Mouse (Mus musculus) CH12.LX (cell line): Measurements from ENCODE around the gene Gstp1.

Experiments used
- BHLHE40 ChIP-seq: IDR thresholded peaks from 2 replicates; pipeline ENCODE4 v1.6.1; 2011; ENCODE audit warnings: mild to moderate bottlenecking, low read depth, low read length, improper control_type of control experiment
- CHD1 ChIP-seq: IDR thresholded peaks from 2 replicates; pipeline ENCODE4 v1.6.1; 2012; ENCODE audit warnings: low read depth, low read length, improper control_type of control experiment, inconsistent platforms
- CTCF ChIP-seq, 2 experiments: IDR thresholded peaks in 1 of 2; conservative IDR thresholded peaks in 1 of 2; 2 replicates each; pipeline ENCODE4 v1.5.1; 2011 to 2012; ENCODE audit warnings: low read depth in 2 of 2, low read length in 2 of 2, improper control_type of control experiment in 1 of 2, inconsistent platforms in 1 of 2, mild to moderate bottlenecking in 1 of 2, moderate library complexity in 1 of 2
- E2F4 ChIP-seq: IDR thresholded peaks from 2 replicates; pipeline ENCODE4 v1.6.1; 2011; ENCODE audit warnings: low read depth, low read length, improper control_type of control experiment; ENCODE audit not compliant: insufficient replicate concordance
- EP300 ChIP-seq: IDR thresholded peaks from 2 replicates; pipeline ENCODE4 v1.6.1; 2011; ENCODE audit warnings: low read length, improper control_type of control experiment
- HCFC1 ChIP-seq: IDR thresholded peaks from 2 replicates; pipeline ENCODE4 v1.6.1; 2012; ENCODE audit warnings: low read depth, mild to moderate bottlenecking, inconsistent platforms, low read length, improper control_type of control experiment
- POLR2A ChIP-seq: IDR thresholded peaks from 2 replicates; pipeline ENCODE4 v1.6.1; 2011; ENCODE audit warnings: low read depth, mild to moderate bottlenecking, improper control_type of control experiment, low read length
- TBP ChIP-seq: conservative IDR thresholded peaks from 2 replicates; pipeline ENCODE4 v1.6.1; 2011; ENCODE audit warnings: low read depth, low read length, improper control_type of control experiment
- ZKSCAN1 ChIP-seq: IDR thresholded peaks from 2 replicates; pipeline ENCODE4 v1.6.1; 2012; ENCODE audit warnings: low read depth, inconsistent platforms, low read length, improper control_type of control experiment, borderline replicate concordance
- ZNF384 ChIP-seq: IDR thresholded peaks from 2 replicates; pipeline ENCODE4 v1.6.1; 2012; ENCODE audit warnings: low read depth, low read length, improper control_type of control experiment, inconsistent platforms

- no peak for TF ChIP-seq TBP
- TF ChIP-seq CTCF (conservative IDR thresholded peaks at IDR 0.05 in 1 of 2, IDR thresholded peaks at IDR 0.05 in 1 of 2; ENCODE audit: low read depth in 2 of 2, low read length in 2 of 2): no peak
- TF ChIP-seq ZKSCAN1: no peak
- no peak for TF ChIP-seq EP300
- no peak for TF ChIP-seq BHLHE40
- TF ChIP-seq ZNF384: no peak
- TF ChIP-seq E2F4: no peak
- no peak for TF ChIP-seq CHD1
- no peak for TF ChIP-seq POLR2A
- no peak for TF ChIP-seq HCFC1
Measured at GRCm38 (mm10) chr19:4072706-4073424, 35.1 kb upstream of the Gstp1 start.
